Mouse (Mus musculus) hindbrain, postnatal 0 days (tissue): ENCODE data around the gene Cx3cr1. TPM values are rescaled to one million over a fixed set of nuclear protein-coding genes. Genes with fewer than 3 reads are reported as not detected.

ENCODE experiments used
- ATAC-seq: fragments of 200-750 bp; cut with Nextera tagmentation; 2 replicates; pipeline ENCODE4 v1.8.0; 2017; ENCODE audit warnings: mild to moderate bottlenecking, moderate TSS enrichment, moderate library complexity
- DNase-seq: peaks from one replicate; pipeline ENCODE4 v3.0.0-alpha.2; 2015; ENCODE audit warnings: low spot score
- H3K27ac ChIP-seq: fragments of 300-500 bp; sonication (generic); 2 replicates; pipeline ENCODE4 v1.5.1; 2014; ENCODE audit warnings: mild to moderate bottlenecking
- H3K27me3 ChIP-seq: fragments of 300-500 bp; sonication (generic); 2 replicates; pipeline ENCODE4 v1.6.1; 2014; ENCODE audit warnings: low read length, mixed read lengths; ENCODE audit not compliant: insufficient read depth
- H3K36me3 ChIP-seq: fragments of 300-500 bp; sonication (generic); 2 replicates; pipeline ENCODE4 v1.6.1; 2014; ENCODE audit warnings: low read length, mixed read lengths; ENCODE audit not compliant: insufficient read depth
- H3K4me1 ChIP-seq: fragments of 300-500 bp; sonication (generic); 2 replicates; pipeline ENCODE4 v1.6.1; 2014; ENCODE audit warnings: antibody characterized with exemption, low read length, mixed read lengths; ENCODE audit not compliant: insufficient read depth
- H3K4me2 ChIP-seq: fragments of 300-500 bp; sonication (generic); 2 replicates; pipeline ENCODE4 v1.6.1; 2014; ENCODE audit warnings: low read depth, mild to moderate bottlenecking, low read length, moderate library complexity, mixed read lengths
- H3K4me3 ChIP-seq: fragments of 300-500 bp; sonication (generic); 2 replicates; pipeline ENCODE4 v1.5.1; 2014; ENCODE audit warnings: low read length
- H3K9ac ChIP-seq: fragments of 300-500 bp; sonication (generic); replicated peaks from 2 replicates; pipeline ENCODE4 v1.6.1; 2014; ENCODE audit warnings: mild to moderate bottlenecking, low read length, moderate library complexity, mixed read lengths
- H3K9me3 ChIP-seq: fragments of 300-500 bp; sonication (generic); 2 replicates; pipeline ENCODE4 v1.6.1; 2016; ENCODE audit warnings: low read length, mixed read lengths
- CTCF ChIP-seq: IDR thresholded peaks from 2 replicates; pipeline ENCODE4 v1.5.1; 2016; ENCODE audit warnings: antibody characterized with exemption, control low read depth, low read depth
- WGBS: fragments of 180-500 bp; shearing (Covaris S2); extraction: QIAGEN DNeasy Blood & Tissue Kit; methylation state at CpG from one replicate; pipeline ENCODE4 v1.1.7; 2014; 5-methylcytosine and 5-hydroxymethylcytosine counted together
- polyA plus RNA-seq: library from polyadenylated mRNA; unstranded; fragments of >200 nt; fragmentation: Nextera tagmentation; extraction: Ambion mirVana; gene quantifications from 2 replicates; pipeline ENCODE4 v1.2.1, GENCODE M21; 2015
- total RNA-seq: library from RNA; depleted of rRNA; stranded (reverse); fragments of >200 nt; gene quantifications from 2 replicates; pipeline ENCODE4 v1.2.3, GENCODE M21; 2014

The Cx3cr1 gene
- total and polyA plus RNA-seq, 2 experiments from 2014 or later, result 12.2 to 17.3 TPM

DNA sequence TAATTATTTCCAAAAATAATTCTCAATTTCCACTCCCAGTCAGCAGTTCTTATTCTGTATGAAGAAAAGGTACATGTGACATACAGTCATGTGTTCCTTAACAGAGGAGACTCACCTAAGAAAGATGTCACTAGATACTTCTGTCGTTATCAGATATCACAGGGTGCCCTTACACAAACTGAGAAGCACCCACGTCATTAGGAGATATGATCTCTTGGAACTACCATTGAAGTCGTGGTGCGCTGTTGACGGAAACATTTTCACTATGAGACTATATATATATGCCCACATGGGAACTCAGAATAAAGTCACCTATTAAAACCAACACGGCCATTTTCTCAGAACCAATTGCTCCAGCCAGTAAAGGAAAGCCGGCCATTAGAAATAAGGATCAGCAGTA, 4.8 kb upstream of the Cx3cr1 start:
- no peak for TF ChIP-seq CTCF
- Histone ChIP-seq H3K36me3 (no peaks in the 10 kb centered on the region), H3K9me3 (no peaks in the 10 kb centered on the region), H3K27me3 (no peaks in the 10 kb centered on the region), H3K4me1 (no peaks in the 10 kb centered on the region), H3K9ac (no peak overlapping the region), H3K4me2 (no peak overlapping the region), H3K4me3 (no peak overlapping the region), H3K27ac (no peak overlapping the region)
- DNase-seq (no peak), ATAC-seq (no peak)
- 88% methylated on average over 7 of the region's 7 CpGs for WGBS

DNA sequence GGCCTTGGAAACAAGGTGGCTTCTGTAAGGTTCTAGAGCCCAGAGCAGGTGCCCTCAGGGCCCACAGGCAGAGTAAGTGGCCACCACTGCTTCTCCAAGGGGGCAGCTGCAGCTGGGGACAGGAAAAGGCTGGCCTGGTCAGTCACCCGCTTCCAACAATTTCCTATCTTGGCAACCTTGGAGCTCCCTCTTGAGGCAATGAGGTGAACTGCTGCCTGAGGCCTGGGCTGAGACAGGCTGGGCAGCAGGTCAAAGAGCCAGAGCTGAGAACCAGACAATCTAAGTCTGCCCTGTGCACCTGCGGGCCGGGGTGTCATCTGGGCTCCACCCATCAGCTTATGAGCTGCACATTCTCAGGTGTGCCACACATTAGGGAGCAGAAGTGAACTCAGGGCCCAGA, 3.5 kb upstream of the Cx3cr1 start:
- 21% methylated on average over 3 of the region's 3 CpGs for WGBS
- H3K27me3 ChIP-seq, result no peaks in the 10 kb centered on the region
- no peak overlapping the region for H3K9ac ChIP-seq
- TF ChIP-seq CTCF, result peak; percentile 91
- H3K4me2 ChIP-seq, result no peak overlapping the region
- DNase-seq (peak; percentile 74), ATAC-seq (peak; percentile 47)
- H3K36me3 ChIP-seq, result no peaks in the 10 kb centered on the region
- no peaks in the 10 kb centered on the region for H3K4me1 ChIP-seq
- no peak overlapping the region for H3K27ac ChIP-seq
- H3K9me3 ChIP-seq, result no peaks in the 10 kb centered on the region
- H3K4me3 ChIP-seq, result no peak overlapping the region

DNA sequence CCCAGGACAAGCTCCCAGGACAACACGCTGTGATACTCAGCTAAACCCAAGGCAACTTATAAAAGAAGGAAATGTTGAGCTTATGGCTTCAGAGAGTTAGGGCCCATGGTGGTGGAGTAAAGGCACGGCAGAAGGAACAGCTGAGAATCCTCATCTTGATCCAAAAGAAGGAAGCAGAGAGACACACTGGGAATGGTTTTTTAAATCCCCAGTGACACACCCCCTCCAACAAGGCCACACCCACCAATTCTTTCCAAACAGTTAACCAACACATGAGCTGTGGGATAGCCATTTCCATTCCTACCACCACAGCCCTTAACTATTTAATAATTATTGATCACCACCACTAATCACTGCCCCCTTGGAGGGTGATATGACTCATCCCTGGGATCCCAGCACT, 1.6 kb upstream of the Cx3cr1 start:
- no peak overlapping the region for H3K9ac ChIP-seq
- DNase-seq (no peak), ATAC-seq (no peak)
- no peaks in the 10 kb centered on the region for H3K36me3 ChIP-seq
- H3K4me3 ChIP-seq, result no peak overlapping the region
- TF ChIP-seq CTCF, result no peak
- WGBS, result 78% methylated on average over 2 of the region's 2 CpGs
- no peaks in the 10 kb centered on the region for H3K27me3 ChIP-seq
- no peak overlapping the region for H3K4me2 ChIP-seq
- no peaks in the 10 kb centered on the region for H3K9me3 ChIP-seq
- H3K4me1 ChIP-seq, result no peaks in the 10 kb centered on the region
- H3K27ac ChIP-seq, result no peak overlapping the region

DNA sequence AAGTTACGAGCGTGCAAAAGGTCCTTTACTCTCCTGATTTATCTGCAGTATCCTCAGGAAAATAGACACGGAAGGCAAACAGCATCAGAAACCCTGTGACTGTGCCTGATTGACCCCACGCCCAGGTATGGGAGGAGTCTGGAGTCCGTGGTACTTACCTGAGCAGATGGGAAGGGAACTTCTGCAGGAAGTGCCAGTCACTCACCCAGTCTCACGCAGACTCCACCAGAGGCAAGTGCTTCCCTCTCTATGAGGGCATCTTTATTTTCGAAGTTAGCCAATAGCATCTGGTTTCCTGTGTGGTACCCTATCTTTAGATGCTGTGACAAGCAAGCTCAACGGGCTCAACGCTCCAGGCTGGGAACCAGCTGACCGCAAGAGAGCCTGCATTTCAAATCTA, 1.6 kb downstream of the Cx3cr1 start:
- 71% methylated on average over 10 of the region's 10 CpGs for WGBS
- Histone ChIP-seq H3K4me2 (no peak overlapping the region), H3K27ac (no peak overlapping the region), H3K9me3 (no peaks in the 10 kb centered on the region), H3K27me3 (no peaks in the 10 kb centered on the region), H3K36me3 (no peaks in the 10 kb centered on the region), H3K4me3 (no peak overlapping the region), H3K9ac (no peak overlapping the region), H3K4me1 (no peaks in the 10 kb centered on the region)
- ATAC-seq, result no peak
- no peak for DNase-seq
- TF ChIP-seq CTCF, result no peak

DNA sequence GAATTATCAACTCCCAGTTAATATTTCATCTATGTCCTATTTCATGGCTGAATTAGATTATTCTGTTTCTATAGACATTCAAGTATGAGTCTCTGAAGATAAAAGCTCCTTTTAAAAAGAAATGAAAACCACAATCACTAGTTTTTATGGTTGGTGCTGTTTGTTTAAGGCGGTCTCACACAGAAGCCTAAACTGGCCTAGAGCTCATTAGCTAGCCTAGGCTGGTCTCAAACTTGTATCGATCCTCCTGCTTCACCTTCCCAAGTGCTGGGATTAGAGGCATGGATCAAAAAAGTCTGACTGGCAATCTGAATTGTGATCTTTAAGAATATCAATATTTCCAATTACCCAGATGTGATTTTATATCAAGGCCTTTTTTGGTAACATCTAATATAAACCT, 2.1 kb downstream of the Cx3cr1 start:
- 90% methylated on average over 2 of the region's 2 CpGs for WGBS
- no peak for DNase-seq
- Histone ChIP-seq H3K27me3 (no peaks in the 10 kb centered on the region), H3K4me3 (no peak overlapping the region), H3K9ac (no peak overlapping the region), H3K4me2 (no peak overlapping the region), H3K36me3 (no peaks in the 10 kb centered on the region), H3K4me1 (no peaks in the 10 kb centered on the region), H3K9me3 (no peaks in the 10 kb centered on the region), H3K27ac (no peak overlapping the region)
- no peak for TF ChIP-seq CTCF
- no peak for ATAC-seq

DNA sequence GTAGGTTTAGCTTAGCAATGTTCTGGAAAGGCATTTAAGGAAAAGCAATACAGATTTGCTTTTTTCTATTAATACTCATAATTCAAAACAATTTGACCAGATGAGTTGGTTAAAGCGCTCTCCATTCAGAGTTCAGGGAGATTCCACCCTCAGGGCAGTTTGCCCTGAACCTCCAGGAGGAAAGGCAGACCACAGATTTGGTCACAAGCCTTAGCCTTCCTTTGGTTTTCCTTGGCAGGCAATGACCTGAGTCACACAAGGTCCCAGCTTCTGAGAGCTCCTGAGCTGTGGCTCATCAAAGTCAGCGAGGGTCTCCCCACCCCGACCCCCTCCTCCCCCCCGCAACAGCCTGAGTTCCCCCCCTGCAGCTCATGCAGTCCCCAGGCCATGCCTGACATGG, 5.4 kb downstream of the Cx3cr1 start:
- no peak overlapping the region for H3K4me3 ChIP-seq
- no peaks in the 10 kb centered on the region for H3K9me3 ChIP-seq
- no peaks in the 10 kb centered on the region for H3K4me1 ChIP-seq
- no peak overlapping the region for H3K9ac ChIP-seq
- H3K27ac ChIP-seq, result no peak overlapping the region
- DNase-seq (no peak), ATAC-seq (no peak)
- WGBS, result 75% methylated on average over 4 of the region's 4 CpGs
- H3K36me3 ChIP-seq, result no peaks in the 10 kb centered on the region
- H3K4me2 ChIP-seq, result no peak overlapping the region
- no peak for TF ChIP-seq CTCF
- no peaks in the 10 kb centered on the region for H3K27me3 ChIP-seq

DNA sequence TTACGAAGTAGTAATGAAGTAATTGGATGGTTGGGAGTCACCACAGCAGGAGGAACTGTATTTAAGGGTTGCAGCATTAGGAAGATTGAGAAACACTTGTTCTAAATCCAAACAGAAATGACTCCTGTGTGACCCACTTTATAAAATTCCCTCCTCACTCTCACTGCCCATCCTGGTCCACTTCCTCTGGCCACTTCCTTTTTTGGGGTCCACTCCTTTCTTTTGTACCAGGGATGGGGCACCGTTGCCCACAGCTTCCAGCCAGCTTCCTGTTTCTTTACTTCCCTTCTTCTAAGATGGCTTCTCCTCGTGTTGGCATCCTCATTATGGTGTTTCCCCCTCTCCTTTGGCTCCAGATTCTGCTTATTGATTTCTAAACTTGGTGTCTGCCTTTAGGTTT, 10.9 kb downstream of the Cx3cr1 start:
- H3K4me2 ChIP-seq, result no peak overlapping the region
- no peak overlapping the region for H3K4me3 ChIP-seq
- H3K27ac ChIP-seq, result no peak overlapping the region
- no peaks in the 10 kb centered on the region for H3K9me3 ChIP-seq
- H3K4me1 ChIP-seq, result no peaks in the 10 kb centered on the region
- TF ChIP-seq CTCF, result no peak
- no peaks in the 10 kb centered on the region for H3K27me3 ChIP-seq
- DNase-seq, result no peak
- no peak overlapping the region for H3K9ac ChIP-seq
- 69% methylated on average over 3 of the region's 3 CpGs for WGBS
- no peaks in the 10 kb centered on the region for H3K36me3 ChIP-seq
- no peak for ATAC-seq
